Mouse (Mus musculus): Measurements from ENCODE around the gene Aatf. TPM values are rescaled to one million over a fixed set of nuclear protein-coding genes. Genes with fewer than 3 reads are reported as not detected.
"Not testable (repeated sequence)": the region's sequence is repeated elsewhere in the genome, so short reads cannot be mapped to it uniquely, and the experiment has no call there.

The Aatf gene
- total RNA-seq, 2 experiments from 2014 or later: 27.4 to 30.5 TPM

DNA sequence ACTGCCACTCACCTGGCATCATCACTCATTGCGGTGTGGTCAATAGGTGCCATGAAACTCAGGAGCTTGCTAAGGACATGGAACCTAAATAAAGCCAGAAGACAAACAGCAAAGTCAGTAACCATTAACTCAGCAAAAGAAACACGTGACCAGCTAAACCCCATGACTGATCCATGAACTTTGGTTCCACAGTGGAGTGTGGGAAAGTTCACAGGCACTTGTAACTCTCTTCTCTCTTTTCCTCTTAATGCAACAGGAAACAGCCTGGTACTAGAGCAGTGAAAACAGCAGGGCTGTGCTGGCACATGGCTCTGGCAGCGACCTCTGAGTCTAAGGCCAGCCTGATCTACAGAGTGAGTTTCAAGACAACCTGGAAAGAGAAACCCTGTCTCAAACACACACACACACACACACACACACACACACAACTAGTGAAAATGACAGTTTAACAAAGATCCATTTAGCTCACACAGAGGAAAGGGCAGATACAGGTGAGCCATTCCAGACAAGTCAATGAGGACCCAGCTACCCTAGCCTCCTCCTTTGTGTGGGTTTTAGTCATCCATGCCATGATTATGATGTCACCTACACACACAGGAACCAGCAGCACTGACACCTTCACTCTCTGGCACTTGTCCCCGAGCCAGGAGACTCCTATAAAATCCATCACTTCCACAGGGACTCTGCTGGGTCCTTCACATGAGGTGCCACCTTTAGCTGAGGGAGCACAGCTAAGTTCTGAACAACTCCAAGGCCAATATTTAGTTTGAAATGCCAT lies 70.6 kb downstream of the Aatf start:
- DNase-seq (ENCODE audit: low spot score in 2 of 2): no peak

DNA sequence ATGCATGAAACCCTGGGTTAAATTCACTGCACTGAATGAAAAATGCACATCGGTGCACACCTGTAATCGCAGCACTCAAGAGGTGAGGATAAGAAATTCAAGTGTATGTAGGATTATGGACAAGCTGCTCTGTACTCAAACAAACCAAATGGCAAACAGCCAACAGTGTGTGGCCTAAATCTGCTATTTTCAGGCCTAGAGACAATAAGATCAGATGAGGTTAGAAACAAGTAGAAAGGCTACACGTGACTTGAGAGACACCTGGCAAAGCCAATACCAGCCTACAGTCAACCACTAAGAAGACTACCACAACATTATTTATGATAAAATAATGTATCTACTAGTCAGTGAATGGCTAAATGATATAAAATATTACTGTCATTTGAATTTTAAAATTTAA lies 72.9 kb downstream of the Aatf start:
- no peak for DNase-seq (ENCODE audit: low spot score in 2 of 2)

DNA sequence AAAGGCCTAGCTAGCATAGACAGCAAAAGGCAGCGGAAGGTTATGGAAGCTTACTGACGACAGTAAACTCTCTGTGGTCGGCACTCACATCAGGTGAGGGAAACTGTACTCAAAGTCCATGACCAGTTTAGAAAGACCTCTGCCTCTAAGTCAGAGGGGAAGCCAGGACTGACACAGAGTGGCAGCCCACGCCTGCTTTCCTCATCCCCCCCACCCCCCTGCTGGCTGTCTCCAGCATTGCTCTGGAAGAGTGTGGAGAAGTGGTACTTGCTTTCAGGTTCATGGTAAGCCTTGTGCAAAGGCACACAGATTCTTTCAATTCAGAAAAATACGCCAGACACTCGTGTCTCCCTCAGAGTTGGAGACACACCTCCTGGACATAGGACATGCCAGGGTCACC lies 78.4 kb downstream of the Aatf start:
- DNase-seq (ENCODE audit: low spot score in 2 of 2): no peak

DNA sequence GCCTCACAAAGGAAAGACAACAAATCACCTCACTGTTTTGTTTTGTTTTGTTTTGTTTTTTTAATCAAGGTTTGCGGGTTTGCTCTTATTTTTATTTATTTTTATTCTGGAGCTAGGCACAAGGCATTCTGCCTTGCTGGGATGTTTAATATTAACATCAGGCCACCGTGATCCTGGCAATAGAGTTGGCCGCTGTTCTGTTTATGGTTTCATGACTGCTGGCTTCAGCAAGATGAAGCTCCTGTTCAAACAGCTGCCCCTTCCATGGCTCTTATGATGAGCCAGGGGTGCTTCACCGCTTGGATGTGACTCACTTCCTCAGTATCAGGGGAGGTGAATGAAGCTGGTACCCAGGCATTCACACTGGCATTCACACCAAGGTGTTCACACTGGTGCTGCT lies 83.0 kb downstream of the Aatf start:
- no peak for DNase-seq (ENCODE audit: low spot score in 2 of 2)

DNA sequence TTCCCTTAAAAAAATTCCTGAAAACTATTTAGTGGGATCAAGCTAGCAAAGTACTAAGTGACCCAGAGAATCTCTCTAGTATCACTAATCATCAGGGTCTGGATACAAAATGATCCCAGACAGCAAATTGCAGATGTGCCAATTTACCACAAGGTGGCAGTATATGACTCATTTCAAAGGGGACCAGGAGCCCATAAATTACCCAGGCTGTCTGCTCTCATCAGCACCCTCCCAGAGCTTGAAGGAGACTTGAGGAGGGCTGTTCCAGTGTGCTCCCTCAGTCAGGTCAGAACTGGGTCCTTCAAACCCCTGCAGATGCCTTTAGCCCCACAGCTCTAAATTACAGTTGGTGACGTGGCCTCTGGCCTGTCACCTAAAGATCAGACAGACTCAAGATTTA lies 83.7 kb downstream of the Aatf start:
- DNase-seq (ENCODE audit: low spot score in 2 of 2): no peak

DNA sequence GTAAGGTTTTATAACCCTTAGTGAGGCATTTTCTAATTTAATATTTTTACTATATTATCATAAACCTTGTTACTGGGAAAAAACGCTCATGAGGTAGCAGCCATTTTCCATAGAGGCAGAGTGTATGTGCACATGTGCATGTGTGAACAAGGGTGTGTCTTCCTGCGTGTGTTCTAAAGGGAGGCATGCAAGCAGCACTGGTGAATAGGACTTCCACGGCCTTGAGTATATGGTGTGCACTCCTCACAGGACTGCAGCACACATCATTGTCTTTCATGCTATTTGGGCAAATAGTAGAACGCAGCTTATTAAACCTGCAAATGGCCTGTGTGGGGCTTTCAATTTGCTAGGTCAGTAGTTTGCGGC lies 86.7 kb downstream of the Aatf start:
- no peak for DNase-seq (ENCODE audit: low spot score in 2 of 2)

DNA sequence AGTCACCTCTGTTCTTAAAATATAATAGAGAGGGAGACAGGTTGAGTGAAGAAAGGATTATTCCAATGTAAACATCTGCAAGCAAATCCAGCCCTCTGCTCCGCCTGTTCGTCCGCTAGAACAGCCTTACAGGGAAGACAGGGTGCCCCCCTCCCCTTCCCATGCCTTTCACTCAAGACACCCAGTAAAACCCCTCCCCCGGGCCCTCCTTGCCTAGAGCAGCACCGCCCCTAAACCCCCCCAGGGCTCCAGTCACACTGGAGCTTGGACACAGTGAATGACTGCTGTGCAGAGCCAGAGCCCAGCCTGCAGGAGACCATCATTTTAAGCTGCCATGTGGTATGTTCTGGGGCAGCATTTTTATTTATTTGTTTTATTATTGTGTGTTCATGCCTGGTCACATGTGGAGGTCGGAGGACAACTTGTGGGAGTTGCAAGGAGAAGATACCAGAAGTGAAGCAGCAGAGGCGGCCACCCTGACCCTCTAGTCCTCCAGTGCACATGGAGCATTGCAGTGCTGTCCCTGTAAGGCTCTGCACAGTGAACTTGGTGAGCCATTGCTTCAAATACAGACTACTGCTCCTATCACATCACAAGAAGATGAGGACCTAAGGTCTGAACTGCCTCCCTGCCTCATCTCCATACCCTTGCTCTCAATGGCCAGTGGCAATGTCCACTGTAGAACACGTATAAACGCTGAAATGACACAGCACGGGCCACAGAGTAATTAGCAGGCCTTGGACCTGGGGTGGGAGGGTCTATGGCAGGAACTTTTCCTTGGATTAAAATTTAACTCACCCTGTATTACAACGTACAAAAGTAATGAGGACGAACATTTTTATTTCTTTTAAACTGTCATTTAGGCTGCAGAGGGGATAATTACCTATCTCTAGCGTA lies 87.3 kb downstream of the Aatf start:
- DNase-seq (ENCODE audit: low spot score in 2 of 2): no peak

DNA sequence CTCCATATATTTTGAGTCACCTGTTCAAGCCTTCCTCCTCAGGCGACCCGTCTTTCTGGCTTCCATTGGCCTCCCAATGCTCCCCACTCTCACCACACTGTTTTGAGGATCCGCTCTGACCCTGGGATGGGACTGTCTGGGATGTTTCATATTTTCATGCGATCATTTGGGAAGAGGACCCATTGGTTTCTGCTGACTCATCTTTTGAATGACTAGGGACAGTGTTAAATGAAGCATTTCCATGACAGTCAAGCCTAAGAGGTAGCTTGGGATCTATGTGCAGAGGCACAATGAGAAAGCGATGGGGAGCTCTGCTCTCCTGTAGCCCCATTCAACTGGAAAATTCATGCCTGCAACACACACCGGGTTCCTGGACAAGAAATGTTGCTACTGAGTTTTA lies 92.5 kb downstream of the Aatf start:
- no peak for DNase-seq (ENCODE audit: low spot score in 2 of 2)

DNA sequence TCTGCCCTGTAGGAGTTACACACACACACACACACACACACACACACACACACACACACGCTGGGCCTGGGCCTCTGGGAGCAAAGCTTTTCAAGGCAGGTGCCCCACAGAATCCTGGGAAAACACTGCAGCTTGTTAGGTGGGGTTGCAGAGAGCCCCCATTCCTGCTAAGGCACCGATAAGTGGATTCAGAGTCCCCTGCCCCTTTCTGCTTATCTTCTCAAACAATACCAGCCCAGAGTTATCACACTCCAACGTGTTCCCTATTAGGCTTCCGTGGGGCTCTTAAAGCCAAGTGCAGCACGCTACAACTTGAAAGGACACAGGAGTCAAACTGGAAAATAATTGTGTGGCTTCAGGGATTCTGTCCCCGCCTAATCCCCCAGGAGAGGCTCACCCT lies 100.2 kb downstream of the Aatf start:
- no peak for DNase-seq (ENCODE audit: low spot score in 2 of 2)

DNA sequence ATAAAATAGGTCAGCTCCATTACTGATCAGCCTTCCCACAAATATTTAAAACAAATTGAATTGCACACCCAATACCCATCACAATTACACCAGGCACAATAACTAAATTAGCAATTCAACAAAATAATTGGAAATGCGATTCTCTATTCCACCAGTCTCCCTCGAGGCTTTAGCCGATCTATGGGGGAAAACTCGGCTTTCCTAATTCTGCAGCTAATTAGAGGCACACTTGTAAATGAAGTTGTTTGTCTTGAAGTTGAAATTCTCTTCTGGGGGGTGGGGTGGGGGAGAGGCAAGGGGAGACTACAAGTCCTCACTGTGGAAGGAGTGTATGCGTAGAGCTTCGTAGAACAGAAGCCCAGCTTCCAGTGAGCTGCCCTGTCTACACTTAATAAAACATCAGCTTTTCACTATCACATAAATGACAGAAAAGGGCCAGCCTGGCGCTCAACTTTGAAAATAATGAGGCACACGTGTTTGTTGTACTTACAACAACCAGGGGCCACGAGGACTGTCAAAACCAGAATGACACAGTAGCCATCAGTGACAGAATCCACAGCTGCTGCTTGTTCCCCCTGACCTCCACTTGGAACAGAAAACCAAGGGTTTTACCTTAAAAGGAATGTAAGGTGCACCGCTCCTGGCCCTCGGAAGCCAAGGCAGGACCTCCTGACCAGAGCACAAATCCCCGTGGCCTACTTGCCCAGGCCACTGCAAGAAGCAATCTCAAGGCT lies 101.0 kb downstream of the Aatf start:
- no peak for DNase-seq (ENCODE audit: low spot score in 2 of 2)

DNA sequence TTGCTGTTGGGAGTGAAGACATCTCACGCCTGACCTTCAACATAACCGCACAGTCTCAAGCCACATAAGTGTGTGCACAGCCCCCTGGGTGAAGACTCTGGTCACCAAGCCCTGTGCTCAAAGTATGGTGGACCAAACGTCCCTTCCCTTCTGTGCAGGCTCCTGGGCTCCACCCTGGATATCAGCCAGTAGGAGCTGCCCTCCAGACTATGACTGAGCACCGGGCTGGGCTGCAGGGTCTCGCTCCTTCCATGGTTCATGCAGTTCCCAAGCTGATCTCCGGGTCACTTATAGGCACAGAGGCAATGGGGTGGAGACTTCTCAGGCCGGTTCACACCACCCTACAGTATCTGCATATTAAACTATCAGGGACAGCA lies 101.7 kb downstream of the Aatf start:
- DNase-seq (ENCODE audit: low spot score in 2 of 2): no peak

DNA sequence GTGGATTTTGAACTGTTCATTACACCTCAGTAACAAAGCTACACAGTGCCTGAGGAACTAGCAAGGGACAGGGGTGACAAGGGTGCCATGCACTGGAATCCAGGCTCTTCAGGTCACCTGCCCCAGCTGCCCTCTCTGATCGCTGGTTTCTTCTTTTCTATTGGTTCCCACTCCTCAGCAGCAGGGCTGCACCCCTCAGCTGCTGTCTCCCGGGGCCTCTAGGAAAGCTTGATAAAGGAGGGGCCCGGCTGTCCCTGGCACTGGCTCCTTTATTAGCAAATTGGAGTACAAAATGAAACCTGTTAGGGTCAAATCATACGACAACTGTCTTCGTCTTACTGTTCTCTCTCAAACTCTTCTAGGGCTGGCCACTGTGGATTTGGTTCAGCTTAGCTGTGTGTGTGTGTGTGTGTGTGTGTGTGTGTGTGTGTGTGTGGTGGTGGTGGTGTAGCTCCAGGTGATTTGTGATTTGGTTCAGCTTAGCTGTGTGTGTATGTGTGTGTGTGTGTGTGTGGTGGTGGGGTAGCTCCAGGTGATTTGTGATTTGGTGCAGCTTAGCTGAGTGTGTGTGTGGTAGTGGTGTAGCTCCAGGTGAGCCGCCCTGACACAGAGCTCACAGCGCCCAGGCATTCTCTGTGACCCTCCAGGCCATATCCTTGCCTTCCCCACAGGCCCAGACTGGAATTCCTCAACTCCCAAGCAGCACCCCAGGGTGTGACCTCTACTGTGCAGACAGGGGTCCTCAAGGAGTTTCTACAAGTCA lies 102.3 kb downstream of the Aatf start:
- no peak for DNase-seq (ENCODE audit: low spot score in 2 of 2)

DNA sequence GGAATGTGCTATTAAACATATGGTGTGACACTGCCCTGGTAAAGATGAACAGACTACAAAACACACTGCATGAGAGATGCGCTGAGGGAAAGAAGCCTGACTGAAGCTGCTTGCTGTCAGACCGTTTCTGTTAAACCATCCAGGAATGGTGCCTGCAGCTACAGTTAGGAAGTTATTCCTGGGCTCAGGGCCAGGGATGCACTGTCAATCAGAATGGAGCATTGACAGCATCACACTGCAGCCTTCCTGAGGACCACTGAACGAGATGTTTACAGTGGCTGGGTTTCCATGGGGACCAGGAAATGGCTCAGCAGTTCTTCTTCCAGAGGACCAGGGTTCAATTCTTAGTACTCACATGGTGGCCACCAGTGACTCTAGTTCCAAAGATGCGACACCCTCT lies 102.9 kb downstream of the Aatf start:
- no peak for DNase-seq (ENCODE audit: low spot score in 2 of 2)

DNA sequence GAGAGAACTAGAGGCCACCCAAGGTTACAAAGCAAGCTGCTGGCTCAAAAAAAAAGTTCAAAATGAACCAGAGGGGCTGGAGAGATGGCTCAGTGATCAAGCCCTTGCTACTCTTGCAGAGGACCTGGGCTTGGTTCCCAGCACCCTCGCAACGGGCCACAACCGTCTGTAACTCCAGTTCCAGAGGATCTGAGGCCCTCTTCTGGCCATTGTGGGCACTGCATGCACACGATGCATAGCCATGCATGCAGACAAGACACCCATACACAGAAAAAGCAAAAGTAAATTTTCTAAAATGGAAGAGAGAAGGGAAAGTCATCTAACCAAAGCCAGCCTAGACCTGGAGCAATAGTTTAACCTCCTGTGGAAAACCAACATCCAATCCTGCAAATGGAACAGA lies 106.6 kb downstream of the Aatf start:
- DNase-seq (ENCODE audit: low spot score in 2 of 2): no peak

DNA sequence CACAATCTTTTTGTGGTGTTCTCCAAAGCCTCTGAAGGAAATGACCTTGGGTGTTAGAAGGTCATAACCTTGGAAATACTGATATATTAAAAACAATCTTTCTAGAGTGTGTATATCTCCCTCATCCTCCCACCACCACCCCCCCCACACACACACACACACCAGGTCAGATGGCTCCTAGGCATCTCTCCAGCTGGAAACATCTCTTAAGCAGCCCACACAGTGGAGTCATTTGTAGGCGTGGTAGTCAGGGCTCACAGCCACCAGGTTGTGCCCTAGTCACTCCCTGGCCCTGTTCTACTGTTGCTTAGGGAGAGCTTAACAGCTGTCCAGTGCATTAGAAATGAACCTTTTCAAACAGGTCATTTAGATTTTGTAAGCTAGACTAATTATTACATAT lies 118.3 kb downstream of the Aatf start:
- no peak for DNase-seq (ENCODE audit: low spot score in 2 of 2)

DNA sequence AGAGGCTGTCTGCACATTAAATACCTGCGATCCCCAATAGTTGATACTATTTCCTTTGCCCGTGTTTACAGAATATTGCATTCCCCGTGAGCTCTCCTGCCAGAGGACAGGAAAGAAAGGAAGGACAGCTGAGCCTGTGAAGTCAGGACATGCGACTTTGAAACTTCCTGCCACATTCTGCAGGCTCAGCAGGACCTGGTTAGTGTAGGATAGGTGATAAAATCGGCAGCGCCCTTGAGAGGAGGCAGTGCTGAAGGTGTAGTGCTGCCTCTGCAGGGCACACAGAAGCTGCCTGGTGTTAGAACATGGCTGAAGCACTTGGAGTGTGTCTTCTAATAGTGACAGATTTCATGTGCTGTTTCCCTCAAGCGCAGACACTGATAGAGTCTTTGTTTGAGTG lies 119.8 kb downstream of the Aatf start:
- DNase-seq (ENCODE audit: low spot score in 2 of 2): no peak

DNA sequence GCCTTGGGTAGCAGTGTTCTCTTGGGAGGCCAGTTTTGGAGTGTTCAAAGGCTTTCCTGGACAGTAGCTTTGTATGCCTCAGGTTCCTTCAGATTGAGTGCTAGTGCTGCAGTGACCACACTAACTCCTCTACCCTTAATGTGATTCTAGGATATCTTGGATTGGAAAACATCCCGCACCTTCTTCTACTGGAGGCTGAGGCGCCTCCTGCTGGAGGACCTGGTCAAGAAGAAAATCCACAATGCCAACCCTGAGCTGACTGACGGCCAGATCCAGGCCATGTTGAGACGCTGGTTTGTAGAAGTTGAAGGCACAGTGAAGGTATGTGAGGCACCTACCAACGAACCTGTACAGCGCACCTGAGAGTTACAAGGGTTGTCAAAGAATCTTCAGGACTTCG lies 121.3 kb downstream of the Aatf start:
- DNase-seq (ENCODE audit: low spot score in 2 of 2): not testable (repeated sequence)

DNA sequence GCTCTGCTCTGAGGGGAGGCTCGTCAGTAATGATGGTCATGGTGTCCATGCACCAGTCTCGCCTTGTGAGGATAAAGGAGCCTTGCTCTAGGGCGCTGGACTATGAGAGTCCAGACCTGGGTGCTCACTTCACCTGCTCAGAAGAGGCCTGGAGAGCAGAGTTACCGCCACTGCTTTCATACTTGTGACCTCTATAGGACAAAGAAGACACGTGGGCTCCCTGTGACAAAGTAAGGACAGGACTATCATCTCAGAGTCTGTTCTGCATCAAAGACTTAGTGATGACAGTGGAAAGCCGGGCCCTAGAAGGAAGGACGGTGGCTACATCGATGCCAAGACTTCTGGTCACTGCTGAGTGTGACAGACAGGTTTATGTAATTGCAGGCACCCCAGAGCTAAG lies 122.2 kb downstream of the Aatf start:
- DNase-seq (ENCODE audit: low spot score in 2 of 2): no peak

DNA sequence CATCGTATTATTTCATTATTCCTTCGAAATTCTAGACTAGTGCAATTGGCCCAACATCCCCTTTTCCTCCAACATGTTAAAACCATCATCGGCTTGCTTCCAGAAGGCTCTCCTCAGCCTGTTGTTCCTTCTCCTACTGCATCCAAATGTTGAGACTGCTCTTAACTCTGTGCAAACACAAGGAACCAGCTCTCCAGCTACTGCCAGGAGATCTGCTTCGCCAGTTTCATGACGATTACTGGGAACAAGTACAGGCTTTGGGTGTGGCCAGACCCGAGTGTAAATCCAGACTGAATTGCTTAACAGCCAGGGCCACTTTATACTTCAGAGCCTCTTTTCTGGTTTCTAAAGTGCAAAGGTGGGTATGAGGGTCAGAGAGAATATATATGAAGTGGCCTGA lies 124.0 kb downstream of the Aatf start:
- no peak for DNase-seq (ENCODE audit: low spot score in 2 of 2)

DNA sequence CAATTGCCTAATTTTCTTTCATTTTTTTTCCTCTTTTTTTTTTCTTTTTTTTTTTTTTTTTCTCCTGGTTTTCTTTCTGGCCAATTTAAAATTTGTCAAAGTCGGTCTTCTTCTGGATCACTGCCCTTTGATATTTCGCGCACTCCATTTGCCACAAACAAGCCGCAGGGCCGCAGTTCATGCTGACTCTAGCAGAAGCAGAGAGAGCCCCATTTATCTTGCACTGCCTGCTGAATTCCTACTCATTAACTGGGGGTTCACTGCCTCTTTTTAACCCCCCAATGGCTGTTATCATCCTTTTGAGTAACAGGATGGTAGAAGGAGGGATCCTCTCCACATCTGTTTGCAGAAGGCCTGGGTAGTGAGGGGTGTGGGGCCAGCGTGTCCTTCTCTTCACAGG lies 129.4 kb downstream of the Aatf start:
- no peak for DNase-seq (ENCODE audit: low spot score in 2 of 2)

DNA sequence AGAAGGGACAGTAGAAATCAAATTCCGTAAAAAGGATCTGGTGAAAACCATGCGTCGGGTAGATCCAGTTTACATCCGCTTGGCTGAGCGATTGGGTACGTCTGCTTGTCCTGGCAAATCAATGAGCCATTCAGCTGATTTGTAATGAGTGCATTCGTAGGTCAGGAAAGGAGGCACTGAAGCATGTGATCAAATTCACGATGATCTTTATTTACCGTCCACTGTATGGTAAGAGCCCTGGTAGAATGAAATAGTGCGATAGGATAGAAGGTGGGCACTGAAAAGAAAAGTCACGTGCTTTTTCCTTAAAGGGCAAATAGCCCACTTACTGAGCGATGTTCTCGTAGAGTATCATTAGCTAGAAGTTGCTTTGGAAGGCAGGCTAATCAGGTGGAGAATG lies 130.9 kb downstream of the Aatf start:
- DNase-seq (ENCODE audit: low spot score in 2 of 2): no peak

Measured in adrenal gland, postnatal 4 days (tissue).